Mouse (Mus musculus) heart, postnatal 0 days (tissue): ENCODE results near the gene Pin1.

Experiments
- CTCF ChIP-seq: IDR thresholded peaks from 2 replicates; pipeline ENCODE4 v1.5.1; 2016; ENCODE audit warnings: antibody characterized with exemption, control low read depth, low read depth
- EP300 ChIP-seq: IDR thresholded peaks from 2 replicates; pipeline ENCODE4 v1.6.1; 2016; ENCODE audit warnings: antibody characterized with exemption, low read depth

DNA sequence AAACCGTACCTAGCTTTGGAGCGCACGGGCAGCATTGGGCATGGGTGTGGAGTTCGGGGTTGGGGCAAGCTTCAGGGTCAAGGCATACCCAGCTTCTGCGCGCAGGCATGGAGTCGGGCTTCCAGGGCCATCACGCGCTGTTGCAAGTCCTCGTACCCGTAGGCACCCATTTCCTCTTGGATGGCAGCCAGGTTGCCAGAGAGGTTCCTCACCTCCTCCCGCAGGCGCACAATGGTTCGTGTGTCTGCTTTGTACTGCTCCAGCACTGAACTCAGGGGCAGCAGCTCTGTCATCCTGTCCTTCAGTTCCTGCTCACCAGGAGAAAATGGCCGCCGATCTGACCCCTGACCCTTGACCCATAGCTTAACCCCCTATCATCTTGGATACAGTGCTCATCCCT lies 20.2 kb downstream of the Pin1 start:
- no peak for TF ChIP-seq EP300
- TF ChIP-seq CTCF: no peak
